Mouse (Mus musculus) CH12.LX (cell line): ENCODE measurements around the gene Bcas2. TPM values are rescaled to one million over a fixed set of nuclear protein-coding genes. Genes with fewer than 3 reads are reported as not detected.
A peak's percentile ranks its signal among the peaks of the same experiment; 100 is the strongest.
"Not testable (repeated sequence)": the region's sequence is repeated elsewhere in the genome, so short reads cannot be mapped to it uniquely, and the experiment has no call there.

Experiments used
- DNase-seq: peaks from one replicate; pipeline ENCODE4 v3.0.0-alpha.2; 2013; ENCODE audit errors: extremely low read depth
- H3K27ac ChIP-seq: 2 replicates; pipeline ENCODE4 v1.5.1; 2012; ENCODE audit warnings: low read depth, mild to moderate bottlenecking, control low read depth, moderate library complexity; ENCODE audit not compliant: insufficient read depth
- H3K27me3 ChIP-seq: replicated peaks from 2 replicates; pipeline ENCODE3; 2012; ENCODE audit warnings: inconsistent platforms
- H3K36me3 ChIP-seq, 2 experiments: replicated peaks in 1 of 2; 2 replicates each; pipeline versions ENCODE3 to v1.6.1; 2012; ENCODE audit warnings: inconsistent platforms in 1 of 2, low read length in 1 of 2, mild to moderate bottlenecking in 1 of 2, mixed read lengths in 1 of 2, moderate library complexity in 1 of 2; ENCODE audit not compliant: control insufficient read depth in 1 of 2, insufficient read depth in 1 of 2
- H3K4me1 ChIP-seq, 2 experiments: 2 replicates each; pipeline ENCODE4 v1.6.1; 2012; ENCODE audit warnings: inconsistent platforms in 1 of 2, moderate library complexity in 1 of 2; ENCODE audit not compliant: insufficient read depth in 2 of 2, control insufficient read depth in 1 of 2
- H3K4me2 ChIP-seq: 2 replicates; pipeline ENCODE4 v1.6.1; 2012; ENCODE audit warnings: low read depth, mild to moderate bottlenecking, control low read depth; ENCODE audit not compliant: poor library complexity, insufficient read depth, severe bottlenecking
- H3K4me3 ChIP-seq, 3 experiments: fragments of 150-350 bp in 1 of 3; sonication (generic) in 1 of 3; replicated peaks in 1 of 3; 2 replicates each; pipeline versions ENCODE3 to v1.5.1; 2011 to 2012; ENCODE audit warnings: low read depth in 2 of 3, low read length in 2 of 3, mild to moderate bottlenecking in 2 of 3, moderate library complexity in 2 of 3, control low read depth in 1 of 3, improper control_type of control experiment in 1 of 3, inconsistent platforms in 1 of 3, mixed read lengths in 1 of 3; ENCODE audit not compliant: poor library complexity in 1 of 3
- H3K79me2 ChIP-seq: replicated peaks from 2 replicates; pipeline ENCODE4 v1.6.1; 2012; ENCODE audit warnings: mild to moderate bottlenecking, moderate library complexity; ENCODE audit not compliant: control insufficient read depth, poor library complexity, insufficient read depth, severe bottlenecking; ENCODE audit errors: extremely low read depth
- H3K9ac ChIP-seq: 2 replicates; pipeline ENCODE4 v1.6.1; 2012; ENCODE audit warnings: low read depth, mild to moderate bottlenecking, control low read depth, moderate library complexity; ENCODE audit not compliant: insufficient read depth
- H3K9me3 ChIP-seq: replicated peaks from 2 replicates; pipeline ENCODE3; 2012; ENCODE audit warnings: low read length, inconsistent platforms, mixed read lengths
- ELF1 ChIP-seq: IDR thresholded peaks from 2 replicates; pipeline ENCODE4 v1.6.1; 2014; ENCODE audit warnings: low read depth, mild to moderate bottlenecking, inconsistent platforms, low read length, improper control_type of control experiment
- EP300 ChIP-seq: IDR thresholded peaks from 2 replicates; pipeline ENCODE4 v1.6.1; 2011; ENCODE audit warnings: low read length, improper control_type of control experiment
- GABPA ChIP-seq: IDR thresholded peaks from 2 replicates; pipeline ENCODE4 v1.6.1; 2012; ENCODE audit warnings: low read depth, low read length, improper control_type of control experiment, inconsistent platforms; ENCODE audit not compliant: insufficient replicate concordance
- HCFC1 ChIP-seq: IDR thresholded peaks from 2 replicates; pipeline ENCODE4 v1.6.1; 2012; ENCODE audit warnings: low read depth, mild to moderate bottlenecking, inconsistent platforms, low read length, improper control_type of control experiment
- IRF4 ChIP-seq: IDR thresholded peaks from 2 replicates; pipeline ENCODE4 v1.6.1; 2014; ENCODE audit warnings: low read depth, mild to moderate bottlenecking, inconsistent platforms, low read length, improper control_type of control experiment
- JUND ChIP-seq: conservative IDR thresholded peaks from 2 replicates; pipeline ENCODE4 v1.6.1; 2011; ENCODE audit warnings: low read depth, low read length, improper control_type of control experiment
- MAFK ChIP-seq: IDR thresholded peaks from 2 replicates; pipeline ENCODE4 v1.6.1; 2011; ENCODE audit warnings: low read length, improper control_type of control experiment; ENCODE audit not compliant: insufficient replicate concordance
- MAZ ChIP-seq: IDR thresholded peaks from 2 replicates; pipeline ENCODE4 v1.6.1; 2012; ENCODE audit warnings: low read depth, mild to moderate bottlenecking, inconsistent platforms, low read length, improper control_type of control experiment, moderate library complexity
- MYC ChIP-seq: IDR thresholded peaks from 2 replicates; pipeline ENCODE4 v1.6.1; 2011; ENCODE audit warnings: low read depth, mild to moderate bottlenecking, improper control_type of control experiment, low read length
- NELFE ChIP-seq: IDR thresholded peaks from 2 replicates; pipeline ENCODE4 v1.6.1; 2011; ENCODE audit warnings: low read depth, low read length, improper control_type of control experiment
- NRF1 ChIP-seq: IDR thresholded peaks from 2 replicates; pipeline ENCODE4 v1.6.1; 2014; ENCODE audit warnings: low read depth, mild to moderate bottlenecking, inconsistent platforms, low read length, improper control_type of control experiment, moderate library complexity
- PAX5 ChIP-seq: IDR thresholded peaks from 2 replicates; pipeline ENCODE4 v1.6.1; 2012; ENCODE audit warnings: low read length, inconsistent platforms, mixed read lengths
- POLR2A ChIP-seq: IDR thresholded peaks from 2 replicates; pipeline ENCODE4 v1.6.1; 2011; ENCODE audit warnings: low read depth, mild to moderate bottlenecking, improper control_type of control experiment, low read length
- RAD21 ChIP-seq: IDR thresholded peaks from 2 replicates; pipeline ENCODE4 v1.6.1; 2011; ENCODE audit warnings: low read depth, mild to moderate bottlenecking, low read length, improper control_type of control experiment, moderate library complexity
- RCOR1 ChIP-seq: conservative IDR thresholded peaks from 2 replicates; pipeline ENCODE4 v1.6.1; 2012; ENCODE audit warnings: low read depth, mild to moderate bottlenecking, inconsistent platforms, low read length, improper control_type of control experiment
- TCF12 ChIP-seq: IDR thresholded peaks from 2 replicates; pipeline ENCODE4 v1.6.1; 2014; ENCODE audit warnings: low read depth, mild to moderate bottlenecking, inconsistent platforms, low read length, improper control_type of control experiment
- USF1 ChIP-seq: IDR thresholded peaks from 2 replicates; pipeline ENCODE4 v1.6.1; 2014; ENCODE audit warnings: low read depth, mild to moderate bottlenecking, inconsistent platforms, low read length, improper control_type of control experiment
- USF2 ChIP-seq: conservative IDR thresholded peaks from 2 replicates; pipeline ENCODE4 v1.6.1; 2011; ENCODE audit warnings: low read depth, low read length, improper control_type of control experiment
- ZMIZ1 ChIP-seq: IDR thresholded peaks from 2 replicates; pipeline ENCODE4 v1.6.1; 2012; ENCODE audit warnings: low read depth, mild to moderate bottlenecking, inconsistent platforms, low read length, improper control_type of control experiment
- ZNF384 ChIP-seq: IDR thresholded peaks from 2 replicates; pipeline ENCODE4 v1.6.1; 2012; ENCODE audit warnings: low read depth, low read length, improper control_type of control experiment, inconsistent platforms
- dilution Hi-C: fragments of 300-500 bp; cut with MboI; formaldehyde crosslinking; loops from 2 replicates; pipeline ENCODE4 v1.14.3; 2020; ENCODE audit warnings: low sequenced_read_pairs; ENCODE audit not compliant: extremely low pct_unique_long_range_greater_than_20kb, extremely low pct_ligation_motif_present
- in situ Hi-C: fragments of 300-500 bp; cut with MboI; formaldehyde crosslinking; loops from 3 replicates; pipeline ENCODE4 v1.14.3; 2019; ENCODE audit warnings: low sequenced_read_pairs, low pct_ligation_motif_present, low pct_unique_long_range_greater_than_20kb, mixed read lengths
- polyA plus RNA-seq: library from polyadenylated mRNA; unstranded; fragments of >175 nt; gene quantifications from 2 replicates; pipeline ENCODE4 v1.2.1, GENCODE M21; 2012; ENCODE audit warnings: low read depth; ENCODE audit not compliant: insufficient read length
- total RNA-seq, 2 experiments: library from RNA; depleted of rRNA; stranded (reverse); fragments of 300-350 nt in 1 of 2; fragments of >200 nt in 1 of 2; gene quantifications; 2 replicates each; pipeline ENCODE4 v1.2.3; 2012 to 2014

Gene Bcas2
- total and polyA plus RNA-seq, 3 experiments = 65.3 to 126 (median 111) TPM

- no peaks in the 10 kb centered on the region for H3K36me3 ChIP-seq
Observed at GRCm38 (mm10) chr3:103139047-103139446, 32.4 kb upstream of the Bcas2 start.

GRCm38 (mm10) chr3:103140095-103140838 lies 31.2 kb upstream of the Bcas2 start:
- H3K36me3 ChIP-seq, H3K9ac ChIP-seq, DNase-seq, H3K9me3 ChIP-seq, H3K79me2 ChIP-seq, H3K4me3 ChIP-seq, dilution Hi-C loops, H3K27ac ChIP-seq, in situ Hi-C loops, H3K27me3 ChIP-seq: not testable (repeated sequence)
- Histone ChIP-seq H3K4me2 (peak overlapping the region; percentile 87), H3K4me1 (peaks cover 0 to 12% of the 10 kb centered on the region in 2 experiments; a peak in 1 of 4 replicates)

More at GRCm38 (mm10) chr3:103139047-103139446, 32.4 kb upstream of the Bcas2 start:
- Histone ChIP-seq H3K27ac (no peak overlapping the region), H3K9ac (no peak overlapping the region), H3K79me2 (no peaks in the 10 kb centered on the region), H3K4me3 (no peak overlapping the region), H3K4me1 (peaks cover 0 to 12% of the 10 kb centered on the region in 2 experiments; a peak in 1 of 4 replicates), H3K27me3 (no peaks in the 10 kb centered on the region), H3K4me2 (no peak overlapping the region), H3K9me3 (no peaks in the 10 kb centered on the region)
- dilution Hi-C loops (no loop called here), in situ Hi-C loops (no loop called here)
- no peak for DNase-seq
- TF ChIP-seq RCOR1 (no peak), MYC (no peak), MAZ (no peak), JUND (no peak), NRF1 (no peak), MAFK (no peak), USF2 (no peak), PAX5 (no peak)

- in situ Hi-C loops (no loop called here), dilution Hi-C loops (no loop called here)
- no peak overlapping the region for H3K4me3 ChIP-seq
- peaks cover under 1 to 12% of the 10 kb centered on the region in 2 experiments; a peak in 1 of 4 replicates for H3K4me1 ChIP-seq
- H3K9me3 ChIP-seq = no peaks in the 10 kb centered on the region
- no peak overlapping the region for H3K9ac ChIP-seq
- DNase-seq = no peak
- H3K4me2 ChIP-seq = no peak overlapping the region
- no peaks in the 10 kb centered on the region for H3K79me2 ChIP-seq
- TF ChIP-seq POLR2A (no peak), RCOR1 (no peak), RAD21 (no peak), EP300 (no peak), ELF1 (no peak), ZNF384 (no peak), USF1 (no peak), TCF12 (no peak), USF2 (no peak), HCFC1 (no peak), MAFK (no peak), NELFE (no peak), MAZ (no peak), IRF4 (no peak), GABPA (no peak), ZMIZ1 (no peak)
- no peaks in the 10 kb centered on the region for H3K27me3 ChIP-seq
- no peaks in the 10 kb centered on the region for H3K36me3 ChIP-seq
- no peak overlapping the region for H3K27ac ChIP-seq
Observed at GRCm38 (mm10) chr3:103141287-103141686, 30.2 kb upstream of the Bcas2 start.
